Mouse (Mus musculus) neural tube, embryonic 11.5 days (tissue): ENCODE data around the gene Lrrc55. TPM values are rescaled to one million over a fixed set of nuclear protein-coding genes. Genes with fewer than 3 reads are reported as not detected.
A peak's percentile ranks its signal among the peaks of the same experiment; 100 is the strongest.

Experiments used
- ATAC-seq: fragments of 200-750 bp; cut with Nextera tagmentation; 2 replicates; pipeline ENCODE4 v1.8.0; 2017; ENCODE audit warnings: moderate number of reproducible peaks, mild to moderate bottlenecking, moderate TSS enrichment, moderate library complexity; ENCODE audit not compliant: insufficient read depth, low FRiP score, low TSS enrichment
- DNase-seq: peaks from one replicate; pipeline ENCODE4 v3.0.0-alpha.2; 2015; ENCODE audit warnings: low spot score
- H3K27ac ChIP-seq: fragments of 300-500 bp; sonication (generic); 2 replicates; pipeline ENCODE4 v1.5.1; 2014; ENCODE audit warnings: low read depth, mild to moderate bottlenecking, low read length
- H3K27me3 ChIP-seq: fragments of 300-500 bp; sonication (generic); 2 replicates; pipeline ENCODE4 v1.6.1; 2014; ENCODE audit warnings: mild to moderate bottlenecking, low read length, mixed read lengths; ENCODE audit not compliant: control insufficient read depth, insufficient read depth
- H3K36me3 ChIP-seq: fragments of 300-500 bp; sonication (generic); 2 replicates; pipeline ENCODE4 v1.6.1; 2014; ENCODE audit warnings: mild to moderate bottlenecking, low read length, moderate library complexity, mixed read lengths; ENCODE audit not compliant: control insufficient read depth, insufficient read depth
- H3K4me1 ChIP-seq: fragments of 300-500 bp; sonication (generic); 2 replicates; pipeline ENCODE4 v1.6.1; 2014; ENCODE audit warnings: low read length, mixed read lengths; ENCODE audit not compliant: control insufficient read depth, insufficient read depth
- H3K4me2 ChIP-seq: fragments of 300-500 bp; sonication (generic); 2 replicates; pipeline ENCODE4 v1.6.1; 2014; ENCODE audit warnings: low read depth, mild to moderate bottlenecking, moderate library complexity
- H3K4me3 ChIP-seq: fragments of 300-500 bp; sonication (generic); 2 replicates; pipeline ENCODE4 v1.5.1; 2014; ENCODE audit warnings: low read depth, low read length
- H3K9ac ChIP-seq: fragments of 300-500 bp; sonication (generic); 2 replicates; pipeline ENCODE4 v1.6.1; 2014; ENCODE audit warnings: mild to moderate bottlenecking, low read length
- H3K9me3 ChIP-seq: fragments of 300-500 bp; sonication (generic); 2 replicates; pipeline ENCODE4 v1.6.1; 2016; ENCODE audit warnings: low read length; ENCODE audit not compliant: control insufficient read depth
- WGBS: fragments of 180-500 bp; shearing (Covaris S2); extraction: QIAGEN DNeasy Blood & Tissue Kit; methylation state at CpG from one replicate; pipeline ENCODE4 v1.1.7; 2014; 5-methylcytosine and 5-hydroxymethylcytosine counted together
- polyA plus RNA-seq: library from polyadenylated mRNA; unstranded; fragments of >200 nt; fragmentation: Nextera tagmentation; extraction: Ambion mirVana; gene quantifications from 2 replicates; pipeline ENCODE4 v1.2.1, GENCODE M21; 2014

Gene Lrrc55
- polyA plus RNA-seq, 1 experiment from 2014 or later: 1.1 TPM

DNA sequence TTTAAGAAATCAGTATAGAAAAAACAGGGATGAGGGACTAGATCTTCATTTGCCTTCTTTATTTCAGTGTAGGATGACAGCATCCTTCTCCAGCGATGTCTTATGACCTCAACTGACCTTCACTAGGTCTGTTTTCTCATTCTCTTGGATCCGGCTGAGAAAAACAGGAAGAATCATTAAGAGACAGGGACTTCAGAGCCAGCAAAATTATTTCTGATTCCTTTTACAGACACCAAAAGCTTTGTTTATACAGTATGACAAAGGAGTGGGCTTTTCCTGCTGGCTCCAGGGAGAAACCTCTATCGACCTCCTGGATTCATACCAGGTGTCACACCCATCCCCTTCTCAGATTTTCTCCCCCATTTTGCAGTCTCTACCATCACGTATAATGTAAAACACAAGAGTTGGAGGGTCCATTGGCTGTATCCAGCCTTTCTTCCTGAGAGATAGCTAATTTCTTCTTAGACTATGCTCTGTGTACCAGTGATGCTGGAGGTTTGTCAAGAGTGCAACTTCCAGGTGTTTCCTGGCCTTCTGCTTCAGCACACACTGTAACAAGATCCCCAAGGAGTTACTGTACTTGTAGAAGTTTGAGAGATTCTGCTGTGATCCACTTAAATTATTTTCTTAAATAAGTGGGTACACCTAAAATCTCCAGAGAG, 18.7 kb downstream of the Lrrc55 start:
- H3K4me2 ChIP-seq: no peak overlapping the region
- H3K4me3 ChIP-seq: no peak overlapping the region
- H3K4me1 ChIP-seq: no peaks in the 10 kb centered on the region
- no peak overlapping the region for H3K27ac ChIP-seq
- no peak overlapping the region for H3K9ac ChIP-seq
- H3K27me3 ChIP-seq: no peaks in the 10 kb centered on the region
- DNase-seq: no peak
- H3K9me3 ChIP-seq: no peaks in the 10 kb centered on the region
- H3K36me3 ChIP-seq: no peaks in the 10 kb centered on the region
- ATAC-seq: no peak
- WGBS: 62% methylated on average over 4 of the region's 4 CpGs

DNA sequence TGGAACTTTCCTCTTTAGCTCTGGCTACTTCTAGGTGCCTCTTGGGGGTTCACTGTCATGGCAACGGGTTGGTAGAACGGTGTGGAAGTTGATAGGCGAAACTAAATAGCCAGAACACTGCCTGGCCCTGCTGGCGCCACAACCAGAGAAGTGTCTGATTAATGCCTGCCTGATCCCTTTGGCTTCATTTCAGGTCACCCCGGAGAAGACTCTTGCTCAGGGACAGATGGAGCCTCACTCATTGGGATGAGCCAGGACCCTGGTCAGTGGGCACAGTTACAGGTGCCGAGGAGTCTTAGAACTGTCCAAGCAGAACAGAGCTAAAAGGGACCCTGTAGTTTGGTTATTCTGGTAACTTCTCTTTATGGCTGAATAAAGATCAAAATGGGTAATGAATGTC, 23.5 kb downstream of the Lrrc55 start:
- Histone ChIP-seq H3K9me3 (no peaks in the 10 kb centered on the region), H3K4me2 (no peak overlapping the region), H3K36me3 (no peaks in the 10 kb centered on the region), H3K4me1 (no peaks in the 10 kb centered on the region), H3K9ac (no peak overlapping the region), H3K27ac (no peak overlapping the region), H3K27me3 (no peaks in the 10 kb centered on the region), H3K4me3 (no peak overlapping the region)
- WGBS: 61% methylated on average over 6 of the region's 6 CpGs
- DNase-seq (no peak), ATAC-seq (no peak)

DNA sequence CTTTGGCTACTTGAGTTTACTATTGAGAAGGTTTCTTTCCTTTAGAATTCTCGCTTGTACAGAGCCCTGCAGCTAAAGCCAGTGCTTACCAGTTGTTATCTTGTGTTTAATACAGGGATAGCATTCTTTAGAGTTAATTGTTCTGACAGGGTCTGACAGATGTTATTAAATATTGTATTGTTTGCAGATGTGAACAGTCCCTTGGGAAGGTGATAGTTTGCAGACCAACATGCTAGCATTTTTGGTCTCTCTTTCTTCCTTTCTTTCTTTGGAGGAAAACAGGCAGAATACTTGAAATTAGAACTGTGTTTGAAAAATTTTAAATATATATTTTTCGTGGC, 24.3 kb downstream of the Lrrc55 start:
- H3K9me3 ChIP-seq: no peaks in the 10 kb centered on the region
- H3K9ac ChIP-seq: no peak overlapping the region
- no peaks in the 10 kb centered on the region for H3K27me3 ChIP-seq
- H3K27ac ChIP-seq: no peak overlapping the region
- 62% methylated on average over 2 of the region's 2 CpGs for whole genome bisulfite sequencing
- H3K4me3 ChIP-seq: no peak overlapping the region
- H3K4me2 ChIP-seq: no peak overlapping the region
- DNase-seq: no peak
- ATAC-seq: no peak
- no peaks in the 10 kb centered on the region for H3K36me3 ChIP-seq
- H3K4me1 ChIP-seq: no peaks in the 10 kb centered on the region

DNA sequence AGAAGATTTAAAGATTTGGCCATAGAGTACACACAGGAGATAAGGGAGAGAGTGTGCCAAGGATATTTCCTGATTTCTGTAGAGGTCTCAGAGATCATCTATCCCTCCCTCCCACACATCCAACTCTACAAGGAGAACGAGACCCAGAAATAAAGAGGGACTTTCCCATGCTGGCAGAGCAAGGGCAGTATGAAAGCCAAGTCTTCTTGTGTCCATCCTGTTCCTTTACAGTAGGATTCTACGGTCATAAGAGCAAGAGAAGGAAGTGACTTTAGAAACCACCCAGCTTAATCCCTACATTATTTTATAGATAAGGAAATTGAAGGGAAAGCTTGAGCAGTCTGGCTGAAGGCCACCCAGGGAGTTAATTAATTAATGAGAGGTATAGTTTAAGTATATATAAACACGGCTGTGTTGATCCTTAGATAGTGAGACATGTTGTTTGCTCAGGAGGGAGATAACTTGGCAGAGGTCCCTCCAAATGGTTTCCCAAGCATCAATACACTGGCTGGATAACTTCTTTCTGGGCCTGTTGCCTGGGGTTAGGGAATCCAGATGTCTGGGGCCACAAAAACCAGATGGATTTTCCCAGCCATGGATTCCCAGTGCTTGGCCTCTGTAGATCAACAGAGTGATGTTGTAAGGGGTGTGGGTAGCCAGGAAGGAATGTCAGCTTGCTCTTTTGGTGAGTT, 24.8 kb downstream of the Lrrc55 start:
- no peak overlapping the region for H3K9ac ChIP-seq

DNA sequence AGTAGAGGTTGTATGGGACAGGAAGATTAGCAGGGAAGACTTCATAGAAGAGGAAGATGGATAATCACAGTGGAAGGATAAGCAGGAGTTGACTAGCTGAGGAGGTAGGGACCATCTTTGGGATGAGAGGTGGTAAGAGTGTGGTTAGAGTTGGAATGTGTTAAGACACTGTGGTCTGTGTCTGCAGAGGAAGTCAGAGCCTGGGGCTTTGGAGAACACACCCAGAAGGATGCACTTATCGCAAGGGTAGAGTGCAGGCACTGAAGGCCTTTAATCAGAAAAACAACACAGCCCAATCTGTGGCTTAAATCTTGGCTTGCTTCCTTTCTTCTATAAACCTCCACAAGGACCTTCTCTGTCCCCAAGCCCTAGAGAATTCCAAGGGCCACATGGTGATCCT, 28.7 kb downstream of the Lrrc55 start:
- Histone ChIP-seq H3K36me3 (no peaks in the 10 kb centered on the region), H3K9ac (no peak overlapping the region), H3K27me3 (no peaks in the 10 kb centered on the region), H3K4me3 (no peak overlapping the region), H3K4me2 (no peak overlapping the region), H3K9me3 (no peaks in the 10 kb centered on the region), H3K27ac (no peak overlapping the region), H3K4me1 (no peaks in the 10 kb centered on the region)
- WGBS: 96% methylated on average over 1 of the region's 1 CpGs
- no peak for DNase-seq
- ATAC-seq: no peak

More for the DNA sequence above, 24.8 kb downstream of the Lrrc55 start:
- Histone ChIP-seq H3K27ac (no peak overlapping the region), H3K4me1 (no peaks in the 10 kb centered on the region), H3K36me3 (no peaks in the 10 kb centered on the region), H3K27me3 (no peaks in the 10 kb centered on the region), H3K9me3 (no peaks in the 10 kb centered on the region), H3K4me2 (no peak overlapping the region), H3K4me3 (no peak overlapping the region)
- ATAC-seq: no peak
- DNase-seq: no peak
- 77% methylated on average over 3 of the region's 3 CpGs for WGBS

DNA sequence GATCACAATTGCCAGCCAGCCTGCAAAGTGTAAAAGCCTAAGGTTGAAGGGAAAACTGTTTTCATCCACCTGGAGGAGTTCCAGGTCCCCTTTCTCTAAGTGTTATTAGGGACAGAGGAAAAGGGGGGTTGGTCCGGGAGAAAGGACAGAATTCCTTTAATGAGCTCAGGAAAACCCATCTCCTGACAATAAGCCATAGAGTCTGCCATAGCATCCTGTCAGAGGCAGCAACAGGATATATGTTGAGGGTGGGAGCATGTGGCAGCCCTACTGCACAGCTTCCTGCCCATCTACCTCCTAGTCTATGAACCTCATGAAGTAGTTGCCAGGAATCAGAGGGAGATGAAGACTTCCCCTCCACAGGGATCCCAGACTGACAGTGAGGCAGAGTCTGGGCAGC, 29.4 kb downstream of the Lrrc55 start:
- Histone ChIP-seq H3K4me1 (no peaks in the 10 kb centered on the region), H3K4me2 (no peak overlapping the region), H3K9me3 (no peaks in the 10 kb centered on the region), H3K4me3 (no peak overlapping the region), H3K9ac (no peak overlapping the region), H3K27me3 (no peaks in the 10 kb centered on the region), H3K36me3 (no peaks in the 10 kb centered on the region), H3K27ac (no peak overlapping the region)
- WGBS: 61% methylated on average over 1 of the region's 1 CpGs
- DNase-seq (no peak), ATAC-seq (no peak)

DNA sequence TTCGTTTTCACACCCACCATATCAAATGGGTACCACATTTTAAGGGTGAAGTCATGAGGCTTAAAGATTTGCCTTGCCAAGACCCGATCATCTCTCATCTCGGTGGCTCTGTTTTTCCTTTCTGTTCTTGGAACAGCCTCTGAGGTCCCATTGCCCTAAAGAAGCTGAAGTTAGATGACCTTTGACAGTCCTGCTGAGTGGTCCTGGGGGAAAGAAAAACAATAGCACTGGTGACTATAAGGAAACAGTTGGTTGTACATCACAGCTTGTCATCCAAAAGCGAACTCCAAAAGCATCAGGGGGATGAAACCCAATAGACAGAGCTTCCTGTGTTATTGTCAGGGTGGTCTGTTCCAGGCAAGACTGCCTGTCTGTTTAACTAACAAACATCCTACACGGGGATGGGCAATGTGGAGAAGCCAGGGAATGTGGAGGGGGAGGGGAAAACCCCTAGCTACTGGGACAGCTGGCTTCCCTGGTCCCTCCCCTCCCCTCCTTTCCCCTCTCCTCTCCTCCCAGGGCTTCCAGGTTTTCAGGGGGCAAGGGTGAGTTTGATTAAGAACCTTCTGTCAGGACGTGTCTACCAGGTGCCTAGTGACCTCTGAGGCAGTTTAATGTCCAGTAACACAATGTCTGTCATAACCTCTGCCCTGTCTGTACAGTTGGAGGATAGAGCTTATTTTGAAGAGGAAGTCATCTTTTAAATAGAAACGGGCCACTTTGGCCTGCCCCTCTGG, 33.5 kb downstream of the Lrrc55 start:
- Histone ChIP-seq H3K4me1 (peaks cover 10% of the 10 kb centered on the region), H3K27ac (no peak overlapping the region), H3K4me2 (no peak overlapping the region), H3K4me3 (no peak overlapping the region), H3K27me3 (no peaks in the 10 kb centered on the region), H3K9ac (no peak overlapping the region), H3K9me3 (no peaks in the 10 kb centered on the region), H3K36me3 (no peaks in the 10 kb centered on the region)
- WGBS: 26% methylated on average over 7 of the region's 7 CpGs
- no peak for ATAC-seq
- DNase-seq: no peak

DNA sequence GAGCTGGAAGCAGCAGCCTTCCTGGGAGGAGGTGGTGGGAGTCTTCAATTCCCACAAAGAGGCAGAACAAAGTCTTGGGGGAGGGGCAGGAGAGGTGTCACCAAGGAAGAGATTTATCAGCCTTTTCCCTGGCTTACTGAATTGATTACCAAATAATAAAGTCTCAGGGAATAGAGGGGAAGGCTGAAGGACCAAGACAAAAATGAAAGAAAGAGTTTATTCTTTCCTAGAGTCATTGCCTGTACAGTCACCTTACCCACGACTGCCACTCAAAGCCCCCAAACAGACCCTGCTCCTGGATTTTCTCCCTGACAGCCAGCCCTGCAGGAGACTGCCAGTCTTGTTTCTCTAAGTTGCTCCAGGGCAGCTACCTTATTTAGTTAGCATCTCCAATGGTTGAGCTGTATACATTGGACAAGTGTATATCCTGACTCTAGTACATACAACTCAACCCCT, 35.3 kb downstream of the Lrrc55 start:
- Histone ChIP-seq H3K36me3 (no peaks in the 10 kb centered on the region), H3K4me2 (no peak overlapping the region), H3K9me3 (no peaks in the 10 kb centered on the region), H3K9ac (no peak overlapping the region), H3K27me3 (no peaks in the 10 kb centered on the region), H3K27ac (peak overlapping the region; percentile 63; the same call in 1 of the 2 replicates), H3K4me3 (no peak overlapping the region), H3K4me1 (peaks cover 10% of the 10 kb centered on the region)
- 5% methylated on average over 1 of the region's 1 CpGs for WGBS
- peak; percentile 36 for DNase-seq
- peak; percentile 80 for ATAC-seq
